Mouse (Mus musculus) cerebellum, adult 2 months (tissue): ENCODE measurements around the gene Garem2.

ENCODE experiments used
- CTCF ChIP-seq: fragments of 200-500 bp; IDR thresholded peaks from 2 replicates; pipeline ENCODE4 v1.5.1; 2011; ENCODE audit warnings: low read depth, mild to moderate bottlenecking, control low read depth, low read length, moderate library complexity, borderline replicate concordance; ENCODE audit not compliant: insufficient read depth
- POLR2A ChIP-seq: fragments of 200-500 bp; IDR thresholded peaks from 2 replicates; pipeline ENCODE4 v1.6.1; 2011; ENCODE audit warnings: low read length, control low read depth, borderline replicate concordance; ENCODE audit not compliant: insufficient read depth

- TF ChIP-seq CTCF (no peak), POLR2A (no peak)
Observed at GRCm38 (mm10) chr5:30126756-30127155, 21.8 kb downstream of the Garem2 start.
